Mouse (Mus musculus) bone marrow, adult 2 months (tissue): ENCODE results near the gene Rnf180.

ENCODE experiments used
- CTCF ChIP-seq: fragments of 200-500 bp; IDR thresholded peaks from 2 replicates; pipeline ENCODE4 v1.5.1; 2011; ENCODE audit warnings: low read length, control low read depth; ENCODE audit not compliant: control insufficient read depth, insufficient read depth
- POLR2A ChIP-seq: fragments of 200-500 bp; IDR thresholded peaks from 2 replicates; pipeline ENCODE4 v1.6.1; 2011; ENCODE audit warnings: low read depth, mild to moderate bottlenecking, control low read depth, low read length, borderline replicate concordance; ENCODE audit not compliant: control insufficient read depth

- no peak for TF ChIP-seq CTCF
- no peak for TF ChIP-seq POLR2A
Measured at GRCm38 (mm10) chr13:105100705-105101104, 193.9 kb downstream of the Rnf180 start.
